Mouse (Mus musculus) pancreas, adult 10 weeks (tissue): ENCODE data around the gene Rai2. TPM values are rescaled to one million over a fixed set of nuclear protein-coding genes. Genes with fewer than 3 reads are reported as not detected.

Source experiments
- polyA plus RNA-seq: library from polyadenylated mRNA; stranded (reverse); fragments of 350-450 nt; fragmentation: Illumina TruSeq; extraction: RNeasy Lipid Tissue Mini Kit (QIAGEN cat#74804); gene quantifications from one replicate; pipeline ENCODE4 v1.2.3, GENCODE M21; 2015; ENCODE audit warnings: low read depth, low replicate concordance; ENCODE audit not compliant: insufficient read depth

Gene Rai2
- 2.0 TPM for polyA plus RNA-seq

DNA sequence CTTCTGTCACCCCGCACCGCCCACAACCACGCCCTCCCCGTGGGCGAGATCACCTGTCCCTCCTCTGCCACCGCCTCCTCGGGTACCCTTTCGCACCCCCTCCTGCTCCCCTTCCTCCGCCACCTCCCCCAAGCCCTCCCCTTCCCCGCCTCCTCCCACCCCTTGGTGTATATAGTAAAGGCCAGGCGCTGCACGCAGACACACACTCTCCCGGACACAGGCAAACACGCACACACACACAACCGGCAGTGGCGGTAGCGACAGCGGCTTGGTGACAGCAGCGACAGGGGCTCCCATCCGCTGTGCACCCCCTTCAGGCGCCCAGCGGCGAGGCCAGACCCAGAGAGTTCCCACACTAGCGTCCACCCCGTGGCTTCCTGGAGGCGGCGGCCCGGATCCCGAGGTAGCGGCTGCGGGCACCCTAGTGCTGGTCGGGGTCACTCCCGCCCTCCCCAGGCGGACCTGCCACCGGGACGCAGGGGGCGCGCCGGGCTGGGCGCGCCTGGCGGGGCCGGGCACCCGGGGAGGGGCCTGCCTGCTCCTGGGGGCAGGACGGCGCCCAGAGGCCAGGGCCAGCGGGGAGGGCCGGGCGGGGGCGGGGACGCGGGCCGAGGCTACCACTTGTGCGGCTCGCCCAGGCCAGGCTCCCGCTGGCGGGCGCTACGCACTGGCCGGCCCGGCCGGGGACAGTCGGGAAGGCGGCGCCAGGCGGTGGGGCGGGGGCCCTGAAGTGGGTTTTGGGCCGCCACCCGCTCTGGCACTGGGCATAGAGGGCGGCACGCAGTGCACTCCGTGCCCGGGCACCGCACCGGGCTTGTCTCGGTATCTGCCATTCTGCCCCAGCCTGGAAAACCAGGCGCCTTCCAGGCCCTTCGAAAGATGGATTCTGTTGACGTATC, at the start of gene Rai2:
Rai2 (plus strand) TSS at position 205 of the 899 bp plus-strand sequence.

